Mouse (Mus musculus) E14TG2a.4 (cell line): ENCODE results near the gene Csnk1g1.

Experiments used
- H3K27me3 ChIP-seq: 2 replicates; pipeline ENCODE4 v1.6.1; 2014; ENCODE audit warnings: low read length, control low read depth; ENCODE audit not compliant: insufficient read depth
- H3K36me3 ChIP-seq: 2 replicates; pipeline ENCODE4 v1.6.1; 2014; ENCODE audit warnings: low read length, control low read depth; ENCODE audit not compliant: insufficient read depth
- H3K4me1 ChIP-seq: replicated peaks from 2 replicates; pipeline ENCODE4 v1.6.1; 2014; ENCODE audit warnings: low read depth, low read length, control low read depth
- H3K4me3 ChIP-seq: replicated peaks from 2 replicates; pipeline ENCODE4 v1.5.1; 2014; ENCODE audit warnings: mild to moderate bottlenecking, low read length
- H3K9me3 ChIP-seq: 2 replicates; pipeline ENCODE4 v1.6.1; 2014; ENCODE audit warnings: low read length, control low read depth
- CTCF ChIP-seq: conservative IDR thresholded peaks from 2 replicates; pipeline ENCODE4 v1.5.1; 2014; ENCODE audit warnings: low read length
- NANOG ChIP-seq: IDR thresholded peaks from 2 replicates; pipeline ENCODE4 v1.6.1; 2014; ENCODE audit warnings: borderline replicate concordance, low read length, mixed read lengths
- POU5F1 ChIP-seq: IDR thresholded peaks from 2 replicates; pipeline ENCODE4 v1.6.1; 2014; ENCODE audit warnings: low read length, borderline replicate concordance

Gene Csnk1g1

DNA sequence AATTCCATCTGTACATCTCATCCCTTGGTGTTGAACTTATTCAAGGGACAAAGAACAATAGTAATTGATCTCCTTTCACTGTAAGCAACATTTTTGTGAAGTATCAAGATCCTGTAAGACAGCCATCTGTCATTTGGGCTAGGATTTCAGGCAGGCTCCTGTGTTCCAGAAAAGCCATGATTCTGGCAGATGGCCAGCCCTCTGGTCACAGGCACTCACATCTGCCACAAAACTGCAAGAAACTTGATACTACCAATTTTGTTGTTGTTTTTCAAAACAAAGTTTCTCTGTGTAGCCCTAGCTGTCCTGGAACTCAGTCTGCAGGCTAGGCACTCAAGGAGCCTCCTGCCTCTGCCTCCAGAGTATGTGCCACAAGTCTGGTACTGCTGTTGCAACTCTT lies 67.2 kb downstream of the Csnk1g1 start:
- Histone ChIP-seq H3K9me3 (no peaks in the 10 kb centered on the region), H3K4me1 (no peaks in the 10 kb centered on the region), H3K36me3 (no peaks in the 10 kb centered on the region; the same call in 1 of the 2 replicates), H3K4me3 (no peak overlapping the region), H3K27me3 (no peaks in the 10 kb centered on the region)
- no peak for TF ChIP-seq CTCF
- TF ChIP-seq POU5F1 = no peak
- no peak for TF ChIP-seq NANOG

- H3K4me1 ChIP-seq = peaks cover under 1% of the 10 kb centered on the region
- peaks cover 3% of the 10 kb centered on the region; the same call in 1 of the 2 replicates for H3K36me3 ChIP-seq
Observed at GRCm38 (mm10) chr9:65982841-65983240, 74.1 kb downstream of the Csnk1g1 start.

DNA sequence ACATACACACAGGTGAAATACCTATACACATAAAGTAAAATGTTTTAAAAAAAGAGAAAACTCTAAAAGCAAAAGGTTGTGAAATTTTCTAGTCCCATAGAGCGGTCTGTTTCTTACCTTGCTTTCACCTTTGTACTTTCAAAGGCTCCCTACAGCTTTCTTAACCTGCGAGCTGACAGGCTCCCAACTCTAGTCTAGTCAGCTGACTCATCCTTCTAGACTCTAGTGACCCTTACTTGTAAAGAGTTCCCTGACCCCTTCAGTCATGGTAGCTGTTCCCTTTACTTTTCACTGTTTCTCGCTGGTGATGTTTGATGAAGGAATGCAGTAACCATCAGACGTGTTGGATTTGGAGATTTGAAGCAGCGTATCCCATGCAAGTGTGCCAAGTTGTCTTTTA lies 78.3 kb downstream of the Csnk1g1 start:
- Histone ChIP-seq H3K36me3 (peaks cover 3% of the 10 kb centered on the region; the same call in 1 of the 2 replicates), H3K9me3 (no peaks in the 10 kb centered on the region), H3K27me3 (no peaks in the 10 kb centered on the region), H3K4me3 (no peak overlapping the region), H3K4me1 (peaks cover 18% of the 10 kb centered on the region)
- TF ChIP-seq POU5F1 (no peak), CTCF (no peak), NANOG (no peak)

More at GRCm38 (mm10) chr9:65982841-65983240, 74.1 kb downstream of the Csnk1g1 start:
- no peaks in the 10 kb centered on the region for H3K9me3 ChIP-seq
- TF ChIP-seq POU5F1 (no peak), NANOG (no peak), CTCF (no peak)
- H3K4me3 ChIP-seq = no peak overlapping the region
- no peaks in the 10 kb centered on the region for H3K27me3 ChIP-seq

GRCm38 (mm10) chr9:65995603-65996376 lies 87.1 kb downstream of the Csnk1g1 start:
- Histone ChIP-seq H3K27me3 (no peaks in the 10 kb centered on the region), H3K9me3 (no peaks in the 10 kb centered on the region), H3K4me3 (no peak overlapping the region), H3K36me3 (peaks cover 10% of the 10 kb centered on the region), H3K4me1 (peaks cover 7% of the 10 kb centered on the region)
- TF ChIP-seq NANOG (no peak), POU5F1 (no peak), CTCF (no peak)

DNA sequence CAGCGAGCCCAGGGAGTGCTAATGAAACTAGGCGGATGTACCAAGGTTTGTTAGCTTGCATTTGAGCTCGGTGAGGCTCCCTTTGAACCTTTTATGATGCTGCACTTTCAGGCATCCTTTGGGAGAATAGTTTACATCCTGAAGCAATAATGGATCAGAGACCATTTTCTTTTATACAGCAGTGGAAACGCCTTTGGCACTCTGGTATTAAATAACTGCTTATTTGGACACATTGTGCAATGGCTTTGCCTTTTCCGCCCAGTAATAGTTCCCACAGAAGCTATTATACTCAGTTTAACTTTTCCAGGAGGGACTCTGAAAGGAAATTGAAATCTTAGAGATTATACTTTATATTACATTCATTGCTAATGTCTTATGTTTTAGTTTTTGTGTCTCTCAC lies 90.2 kb downstream of the Csnk1g1 start:
- no peaks in the 10 kb centered on the region for H3K4me1 ChIP-seq
- no peaks in the 10 kb centered on the region for H3K9me3 ChIP-seq
- no peak overlapping the region for H3K4me3 ChIP-seq
- H3K36me3 ChIP-seq = peaks cover 36% of the 10 kb centered on the region
- TF ChIP-seq POU5F1 (no peak), CTCF (no peak), NANOG (no peak)
- H3K27me3 ChIP-seq = no peaks in the 10 kb centered on the region

- H3K36me3 ChIP-seq = peaks cover 67% of the 10 kb centered on the region
- TF ChIP-seq POU5F1 (no peak), NANOG (no peak), CTCF (peak; percentile 10; the same call in 1 of the 2 replicates)
Observed at GRCm38 (mm10) chr9:66004380-66004779, 95.7 kb downstream of the Csnk1g1 start.

DNA sequence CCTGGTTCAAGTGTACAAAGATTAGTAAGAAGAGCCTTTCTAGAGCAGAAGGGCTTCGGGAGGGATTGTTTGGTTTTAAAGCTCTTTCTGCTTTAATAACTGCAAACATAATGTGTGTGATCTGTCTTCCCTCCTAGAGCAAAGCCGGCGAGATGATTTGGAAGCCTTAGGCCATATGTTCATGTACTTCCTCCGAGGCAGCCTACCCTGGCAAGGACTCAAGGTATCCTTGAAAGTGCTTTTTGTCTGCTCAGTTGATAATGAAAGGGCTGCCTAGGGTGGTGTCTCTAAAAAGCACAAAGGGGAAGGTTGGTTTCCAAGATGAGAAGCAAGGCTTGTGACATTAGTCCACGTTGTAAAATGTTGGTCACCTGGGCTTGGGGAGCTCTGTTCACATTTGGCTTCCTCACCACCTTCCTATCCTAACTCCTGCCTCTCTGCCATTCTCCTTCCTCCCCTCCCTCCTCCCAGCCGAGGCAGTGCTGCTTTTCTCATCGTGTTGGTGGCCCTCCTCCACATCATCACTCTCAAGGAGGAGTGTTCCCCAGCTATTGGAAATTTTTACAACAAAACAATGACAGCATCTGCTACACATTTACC lies 99.0 kb downstream of the Csnk1g1 start:
- H3K4me3 ChIP-seq = no peak overlapping the region
- no peaks in the 10 kb centered on the region for H3K9me3 ChIP-seq
- peaks cover 72% of the 10 kb centered on the region for H3K36me3 ChIP-seq
- no peak for TF ChIP-seq NANOG
- no peak for TF ChIP-seq CTCF
- no peak for TF ChIP-seq POU5F1
- no peaks in the 10 kb centered on the region for H3K4me1 ChIP-seq
- no peaks in the 10 kb centered on the region for H3K27me3 ChIP-seq

More at GRCm38 (mm10) chr9:66004380-66004779, 95.7 kb downstream of the Csnk1g1 start:
- no peak overlapping the region for H3K4me3 ChIP-seq
- no peaks in the 10 kb centered on the region for H3K4me1 ChIP-seq
- H3K9me3 ChIP-seq = no peaks in the 10 kb centered on the region
- no peaks in the 10 kb centered on the region for H3K27me3 ChIP-seq

- Histone ChIP-seq H3K4me3 (no peak overlapping the region), H3K4me1 (no peaks in the 10 kb centered on the region), H3K36me3 (peaks cover 23% of the 10 kb centered on the region), H3K27me3 (no peaks in the 10 kb centered on the region), H3K9me3 (no peaks in the 10 kb centered on the region)
- TF ChIP-seq NANOG (no peak), POU5F1 (no peak), CTCF (no peak)
Observed at GRCm38 (mm10) chr9:66020601-66021000, 111.9 kb downstream of the Csnk1g1 start.
